Comparison of ENCODE assay signal across 8 mouse cellular contexts in genomic region chr12:28804558-28805481, GRCm38 (mm10). TPM values are rescaled to one million over a fixed set of nuclear protein-coding genes. Genes with fewer than 3 reads are reported as not detected.
DNase-seq lines count a peak whose midpoint lies in the region; ATAC-seq lines count a peak whose summit lies in the region.

No protein-coding gene starts in this region.

- peak; percentile 56 for DNase-seq in embryo, embryonic 10 days (ENCODE audit: low spot score)
- DNase-seq in embryo, embryonic 10.5 days (ENCODE audit: low spot score) = no peak
- peak; percentile 71 for DNase-seq in MN1 (ENCODE audit: low spot score)
- peak; percentile 87 for DNase-seq in gonadal fat pad, adult 2 months (ENCODE audit: low read depth)
- DNase-seq in kidney, adult 11 months = no peak

- no peaks in the 10 kb centered on the region for H3K9me3 ChIP-seq in limb, embryonic 12.5 days
- H3K9me3 ChIP-seq in midbrain, embryonic 15.5 days = no peaks in the 10 kb centered on the region

- 64% methylated on average over 3 of the region's 3 CpGs for WGBS in limb, embryonic 12.5 days
- 75% methylated on average over 3 of the region's 3 CpGs for WGBS in midbrain, embryonic 15.5 days

- H3K4me1 ChIP-seq in limb, embryonic 12.5 days (replicated peaks) = peaks cover 34% of the 10 kb centered on the region
- H3K4me1 ChIP-seq in midbrain, embryonic 15.5 days = peaks cover 40% of the 10 kb centered on the region

- H3K36me3 ChIP-seq in limb, embryonic 12.5 days = no peaks in the 10 kb centered on the region
- no peaks in the 10 kb centered on the region for H3K36me3 ChIP-seq in midbrain, embryonic 15.5 days (replicated peaks)

- H3K27ac ChIP-seq in limb, embryonic 12.5 days = 0 out of 2 replicates have a peak overlapping the region, but pooled peaks have one; percentile 17
- H3K27ac ChIP-seq in midbrain, embryonic 15.5 days = peak overlapping the region; percentile 53

- H3K4me2 ChIP-seq in limb, embryonic 12.5 days = no peak overlapping the region
- no peak overlapping the region for H3K4me2 ChIP-seq in midbrain, embryonic 15.5 days

- no peak overlapping the region for H3K9ac ChIP-seq in limb, embryonic 12.5 days (replicated peaks)
- no peak overlapping the region for H3K9ac ChIP-seq in midbrain, embryonic 15.5 days

- H3K27me3 ChIP-seq in limb, embryonic 12.5 days = no peaks in the 10 kb centered on the region
- H3K27me3 ChIP-seq in midbrain, embryonic 15.5 days (replicated peaks) = no peaks in the 10 kb centered on the region

- no peak overlapping the region for H3K4me3 ChIP-seq in limb, embryonic 12.5 days (replicated peaks)
- no peak overlapping the region for H3K4me3 ChIP-seq in midbrain, embryonic 15.5 days

- no peak for ATAC-seq in limb, embryonic 12.5 days (ENCODE audit: insufficient number of reproducible peaks, insufficient read depth, low FRiP score, low TSS enrichment, low read depth)
- 0 out of 2 replicates have a peak, but pooled peaks have one; percentile 12 for ATAC-seq in midbrain, embryonic 15.5 days (replicated peaks)
- no peak for ATAC-seq in inflammation-experienced regulatory T-cells, adult 6 months

RNA-seq across cellular contexts. Expression of gene Eipr1, which starts 53.2 kb away (rescaled TPM):
- 31.3 and 51.6 TPM in 2 replicates for polyA plus RNA-seq in gonadal fat pad, adult 2 months (2012; rRNA removed)
- 33.7 and 35.5 TPM in 2 replicates for polyA plus RNA-seq in limb, embryonic 12.5 days (2016; fragmentation: Nextera tagmentation; extraction: Ambion mirVana)
- polyA plus RNA-seq in midbrain, embryonic 15.5 days (2015; fragmentation: Nextera tagmentation; extraction: Ambion mirVana) = 79.2 and 85.6 TPM in 2 replicates
- 10 to 100 TPM; 27.4 to 36.6 (median 33.7) TPM for polyA plus RNA-seq in inflammation-experienced regulatory T-cells, adult 6 months (2017; shearing (Covaris generic))

RNA-seq across cellular contexts. Expression of gene Trappc12, which starts 54.5 kb away (rescaled TPM):
- 30.7 and 31.1 TPM in 2 replicates for polyA plus RNA-seq in gonadal fat pad, adult 2 months (2012; rRNA removed)
- polyA plus RNA-seq in limb, embryonic 12.5 days (2016; fragmentation: Nextera tagmentation; extraction: Ambion mirVana) = 42.1 and 43.0 TPM in 2 replicates
- polyA plus RNA-seq in midbrain, embryonic 15.5 days (2015; fragmentation: Nextera tagmentation; extraction: Ambion mirVana) = 46.4 and 46.7 TPM in 2 replicates
- 10 to 100 TPM; 31.7 to 58.8 (median 40.1) TPM for polyA plus RNA-seq in inflammation-experienced regulatory T-cells, adult 6 months (2017; shearing (Covaris generic))

Comparison
In these comparisons a context has a peak if more than half of its experiments do, and no peak if none do; other contexts are left out.
1. DNase-seq: peak in embryo, embryonic 10 days (single experiment), MN1 (single experiment) and gonadal fat pad, adult 2 months (single experiment); none in embryo, embryonic 10.5 days (single experiment) and kidney, adult 11 months (single experiment).